Mouse (Mus musculus): ENCODE measurements around the gene Arid3a.

GRCm38 (mm10) chr10:79932736-79933135 lies 5.9 kb downstream of the Arid3a start:
- no peak for TF ChIP-seq POLR2A (IDR thresholded peaks at IDR 0.05; ENCODE audit: insufficient read length, low read depth)
- peak; percentile 83 for TF ChIP-seq TCF12 (IDR thresholded peaks at IDR 0.05; ENCODE audit: insufficient read depth, poor library complexity, severe bottlenecking)
- no peak for TF ChIP-seq USF1 (IDR thresholded peaks at IDR 0.05; ENCODE audit: low read depth)
- TF ChIP-seq POLR2AphosphoS2 (IDR thresholded peaks at IDR 0.05; ENCODE audit: insufficient read length, low read depth): no peak
- TF ChIP-seq MYOD1 (IDR thresholded peaks at IDR 0.05; ENCODE audit: control insufficient read depth in 1 of 3, insufficient read length in 2 of 3, low read depth in 2 of 3): peak in 2 of 3 experiments; percentile 75 to 89
- no peak for TF ChIP-seq SRF (IDR thresholded peaks at IDR 0.05; ENCODE audit: control insufficient read depth, insufficient read length, low read depth)
- TF ChIP-seq REST (IDR thresholded peaks at IDR 0.05; ENCODE audit: insufficient read depth, insufficient read length): no peak
